Mouse (Mus musculus): ENCODE results near the gene Vdac1.
"Not testable (repeated sequence)": the region's sequence is repeated elsewhere in the genome, so short reads cannot be mapped to it uniquely, and the experiment has no call there.

Vdac1 gene

GRCm38 (mm10) chr11:52344991-52345777, 15.5 kb upstream of the Vdac1 start:
- no peak for DNase-seq

GRCm38 (mm10) chr11:52345939-52346634, 14.6 kb upstream of the Vdac1 start:
- peak; percentile 78 to 87 for DNase-seq

DNA sequence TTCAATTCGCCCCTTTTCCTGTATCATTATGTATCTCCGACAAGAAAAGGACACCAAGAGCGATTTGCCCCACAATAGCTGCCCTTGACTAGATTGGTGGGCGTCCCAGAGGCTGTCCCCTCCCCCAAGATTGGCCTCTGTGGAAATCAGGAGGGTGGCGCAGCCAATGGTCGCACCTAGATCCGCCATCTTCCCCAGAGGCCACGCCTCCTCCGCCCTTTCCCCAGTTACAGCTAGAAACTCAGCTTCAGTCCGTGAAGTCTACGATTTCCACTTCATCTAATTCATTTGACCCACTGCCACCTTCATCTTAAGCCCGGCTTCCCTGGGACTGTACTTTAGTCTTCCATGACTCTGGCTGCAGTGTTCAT, 14.0 kb upstream of the Vdac1 start:
- DNase-seq: peak in 1 of 2 experiments; percentile 24

- no peak for DNase-seq
These were observed 12.5 kb upstream of the Vdac1 start for GRCm38 (mm10) chr11:52348156-52348555.

- DNase-seq: no peak
These were observed 11.9 kb upstream of the Vdac1 start for GRCm38 (mm10) chr11:52348724-52349123.

- peak; percentile 57 to 69 for DNase-seq
These were observed 9.7 kb upstream of the Vdac1 start for GRCm38 (mm10) chr11:52350924-52351323.

DNA sequence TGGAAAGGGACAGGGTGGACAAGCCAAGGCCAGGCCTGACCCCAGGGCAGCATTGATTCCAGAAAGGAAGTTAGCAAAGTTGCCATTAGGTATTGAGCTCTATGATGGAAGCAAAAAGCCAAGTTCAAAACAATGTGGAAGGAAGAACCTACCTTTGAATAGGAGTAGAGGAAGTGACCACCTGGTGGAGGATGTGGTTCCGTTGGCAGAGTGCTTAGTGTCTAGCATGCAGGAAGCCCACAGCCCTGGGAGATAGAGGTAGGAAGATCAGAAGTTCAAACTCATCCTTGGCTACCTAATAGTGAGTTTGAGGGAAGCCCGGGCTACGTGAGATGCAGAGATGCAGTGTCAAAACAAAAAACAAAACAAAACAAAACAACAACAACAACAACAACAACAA, 8.4 kb upstream of the Vdac1 start:
- DNase-seq: no peak

DNA sequence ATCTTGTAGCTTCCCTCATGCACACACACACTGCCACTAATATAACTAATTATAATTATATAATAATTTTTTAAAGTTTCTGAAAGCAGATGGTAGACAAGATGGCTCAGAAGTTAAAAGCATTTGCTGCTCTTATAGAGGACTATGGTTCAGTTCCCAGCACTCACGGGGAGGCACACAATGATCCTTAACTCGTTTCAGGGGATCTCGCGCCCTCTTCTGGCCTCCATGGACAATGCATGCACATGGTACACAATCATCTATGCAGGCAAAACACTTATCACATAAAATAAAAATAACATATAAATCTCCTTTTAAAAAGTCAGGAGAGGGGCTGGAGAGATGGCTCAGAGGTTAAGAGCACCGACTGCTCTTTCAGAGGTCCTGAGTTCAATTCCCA, 6.0 kb upstream of the Vdac1 start:
- DNase-seq: no peak

- no peak for DNase-seq
These were observed 5.1 kb upstream of the Vdac1 start for GRCm38 (mm10) chr11:52355601-52356000.

- DNase-seq: not testable (repeated sequence)
These were observed 3.6 kb upstream of the Vdac1 start for GRCm38 (mm10) chr11:52357091-52357490.

- DNase-seq: peak in 1 of 2 experiments; percentile 35
These were observed 2.1 kb upstream of the Vdac1 start for GRCm38 (mm10) chr11:52358520-52358919.

- peak; percentile 74 to 76 for DNase-seq
These were observed 782 bp upstream of the Vdac1 start for GRCm38 (mm10) chr11:52359686-52360470.

- peak; percentile 52 to 58 for DNase-seq
These were observed 744 bp downstream of the Vdac1 start for GRCm38 (mm10) chr11:52361287-52361921.

GRCm38 (mm10) chr11:52364376-52364775, 3.7 kb downstream of the Vdac1 start:
- DNase-seq: no peak

GRCm38 (mm10) chr11:52365143-52365542, 4.5 kb downstream of the Vdac1 start:
- no peak for DNase-seq

DNA sequence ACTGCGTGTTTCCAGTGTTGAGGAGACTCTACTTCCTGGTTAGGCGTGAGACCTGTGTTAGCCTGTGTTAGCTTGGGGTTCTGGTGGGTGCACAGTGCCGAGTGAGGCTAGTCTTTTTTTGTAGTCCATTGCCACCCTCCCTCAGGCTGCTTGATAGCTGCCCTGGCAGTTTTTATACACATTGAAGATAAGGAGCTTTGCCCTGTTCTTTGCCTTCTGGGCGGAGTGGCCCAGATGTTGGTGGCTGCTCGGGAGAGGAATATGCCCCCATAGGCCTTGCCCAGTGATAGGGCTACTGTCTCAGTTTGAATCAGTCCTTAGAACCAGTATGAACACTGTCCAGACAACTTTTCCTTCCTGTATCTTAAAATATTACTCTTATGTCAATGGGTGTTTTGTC, 5.7 kb downstream of the Vdac1 start:
- DNase-seq: no peak

- DNase-seq: no peak
These were observed 7.7 kb downstream of the Vdac1 start for GRCm38 (mm10) chr11:52368176-52368985.

DNA sequence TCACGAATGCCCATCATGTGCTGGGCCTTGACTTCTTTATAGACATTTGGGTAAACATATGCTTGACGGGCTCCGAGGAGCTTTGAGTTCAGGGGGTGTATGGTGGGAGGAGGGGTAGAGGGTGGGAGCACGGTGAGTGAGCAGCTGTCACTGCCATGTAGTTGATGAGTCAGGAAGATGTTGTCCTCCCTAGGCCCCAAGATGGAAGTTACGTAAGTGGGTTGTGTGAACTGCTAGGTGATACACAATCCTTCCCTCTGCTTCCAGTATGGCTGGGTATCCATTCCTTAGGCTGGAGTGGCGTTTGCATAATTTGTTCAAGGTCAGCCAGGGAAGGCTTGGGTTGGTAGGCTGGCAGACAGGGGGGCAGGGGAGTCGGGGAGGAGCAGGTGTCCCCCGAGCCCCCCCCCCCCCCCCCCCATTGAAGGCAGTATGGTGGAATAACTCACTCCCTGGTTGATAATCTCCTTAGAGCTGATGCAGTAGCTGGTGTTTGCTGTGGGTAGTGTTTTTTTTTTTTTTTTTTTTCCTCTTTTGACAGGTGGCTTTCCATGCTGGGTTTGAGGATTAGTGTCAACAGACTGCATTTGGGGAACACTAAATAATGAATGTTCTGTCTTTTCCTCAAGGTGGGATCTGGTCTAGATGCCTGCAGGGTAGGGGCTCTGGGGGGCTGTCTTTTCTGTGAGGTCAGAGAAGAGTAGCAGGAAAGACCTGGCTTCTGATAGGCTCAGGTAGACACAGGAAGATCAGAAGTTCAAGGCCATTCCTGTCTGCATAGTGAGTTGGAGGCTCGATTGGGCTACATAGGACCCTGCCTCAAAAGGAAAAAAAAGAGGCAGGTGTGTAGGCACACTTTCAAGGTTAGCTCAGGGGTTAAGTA, 8.8 kb downstream of the Vdac1 start:
- DNase-seq: no peak

DNA sequence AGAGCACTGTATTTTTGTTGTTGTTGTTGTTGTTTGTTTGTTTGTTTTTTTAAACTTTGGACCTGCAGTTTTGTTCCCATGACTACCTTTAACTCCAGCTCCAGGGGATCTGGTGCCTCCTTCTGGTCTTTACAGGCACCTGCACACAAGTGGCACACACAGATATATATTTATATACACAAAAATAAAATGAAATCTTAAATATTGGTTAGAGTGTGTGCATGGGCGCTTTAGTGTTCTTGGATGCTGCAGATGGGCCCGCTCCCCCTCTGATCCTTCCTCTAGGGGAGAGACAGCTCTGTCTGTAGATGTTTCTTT, 9.4 kb downstream of the Vdac1 start:
- DNase-seq: no peak

DNA sequence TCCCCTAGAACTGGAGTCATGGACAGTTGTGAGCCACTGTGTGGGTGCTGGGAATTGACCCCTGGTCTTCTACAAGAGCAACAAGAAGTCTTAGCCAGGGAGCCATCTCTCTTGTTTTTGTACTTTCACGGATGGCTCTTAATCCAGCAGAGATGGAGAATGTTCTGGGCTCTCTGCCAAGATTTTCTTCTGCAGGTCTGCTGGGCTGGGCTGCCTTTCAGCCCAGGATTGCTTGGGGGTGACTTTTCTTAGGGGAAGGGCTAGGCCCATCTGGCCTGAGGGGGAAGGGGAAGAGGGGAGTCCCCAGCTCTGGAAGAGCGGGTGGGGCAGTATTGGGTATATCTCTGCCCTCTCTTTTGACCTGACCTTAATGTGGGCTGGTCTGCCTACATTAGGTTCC, 9.9 kb downstream of the Vdac1 start:
- peak in 1 of 2 experiments; percentile 33 for DNase-seq

DNA sequence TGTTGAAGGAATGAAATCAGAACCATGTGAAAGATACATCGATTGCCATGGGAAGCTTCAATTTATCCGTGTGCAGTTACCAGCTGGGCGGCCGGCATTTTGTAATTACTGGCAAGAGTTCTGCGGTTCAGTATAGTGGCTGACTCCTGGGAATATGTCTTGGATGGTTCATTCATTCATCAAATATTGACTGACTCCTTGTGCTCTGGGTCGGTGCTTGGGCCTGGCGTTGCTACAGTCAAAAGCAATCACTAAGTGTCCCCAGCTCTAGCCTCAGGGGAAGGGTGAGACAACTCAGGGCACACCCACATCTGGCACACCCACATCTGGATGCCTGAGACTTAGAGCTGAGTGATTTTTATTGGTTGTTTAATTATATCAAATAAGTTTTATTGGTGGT, 13.2 kb downstream of the Vdac1 start:
- DNase-seq: peak in 1 of 2 experiments; percentile 32
